9 mouse cellular contexts compared by ENCODE assay signal in the genomic region with DNA sequence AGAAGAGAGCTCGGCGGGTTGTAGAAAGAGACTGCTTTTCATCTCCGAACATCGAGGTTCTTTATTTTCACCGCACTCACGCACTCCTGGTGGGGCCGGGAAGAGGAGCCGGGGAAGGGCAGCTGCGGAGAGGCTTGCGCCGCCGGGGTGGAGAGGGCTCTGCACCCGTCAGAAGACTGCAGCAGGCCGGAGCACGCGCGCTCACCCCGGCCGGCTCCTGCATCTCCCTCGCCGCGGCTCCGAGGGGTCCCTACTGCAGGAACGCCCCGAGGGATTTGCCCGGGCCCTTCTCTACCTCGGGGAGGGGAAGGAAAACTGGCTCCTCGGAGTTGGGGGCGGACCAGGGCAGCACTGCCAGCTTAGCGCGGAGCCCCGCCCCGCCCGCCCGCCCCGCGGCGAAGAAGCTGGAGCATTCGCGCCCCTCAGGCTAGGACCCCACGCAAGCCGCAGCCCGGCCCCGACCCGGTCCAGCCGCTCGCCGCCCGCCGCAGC. TPM values are rescaled to one million over a fixed set of nuclear protein-coding genes. Genes with fewer than 3 reads are reported as not detected.
A peak's percentile ranks its signal among the peaks of the same experiment; 100 is the strongest.
DNase-seq lines count a peak whose midpoint lies in the region; ATAC-seq and TF ChIP-seq lines count a peak whose summit lies in the region.
"Had no signal": no experiment of that assay in that cellular context is flagged by ENCODE, and none has a peak within 500 bp of the region (broad histone marks: within the 10 kb centered on the region; RNA-seq: fewer than 3 reads in every experiment).

No protein-coding gene starts in this region.

- ATAC-seq in cerebellum, adult (ENCODE audit: insufficient number of reproducible peaks, low FRiP score, low TSS enrichment): no peak
- ATAC-seq in hindbrain, embryonic 16.5 days: no peak
- ATAC-seq in liver, embryonic 15.5 days (ENCODE audit: insufficient read depth): no peak
- ATAC-seq in stomach, postnatal 0 days (ENCODE audit: low FRiP score, low TSS enrichment): no peak

- H3K4me1 ChIP-seq in testis, adult 2 months (ENCODE audit: control insufficient read depth, insufficient read depth, low read length): peaks cover 38% of the 10 kb centered on the region
- peaks cover 37% of the 10 kb centered on the region for H3K4me1 ChIP-seq in hindbrain, embryonic 16.5 days (ENCODE audit: control insufficient read depth, insufficient read depth, low read depth, low read length)
- H3K4me1 ChIP-seq in liver, embryonic 15.5 days (replicated peaks): peaks cover 23% of the 10 kb centered on the region
- H3K4me1 ChIP-seq in stomach, postnatal 0 days (replicated peaks; ENCODE audit: control insufficient read depth, insufficient read depth): peaks cover 8% of the 10 kb centered on the region; the same call in 1 of the 2 replicates

- H3K27me3 ChIP-seq in testis, adult 2 months (ENCODE audit: control insufficient read depth, insufficient read depth, low read length): no peaks in the 10 kb centered on the region; the same call in 1 of the 2 replicates
- 0 out of 2 replicates have a peak, but pooled peaks cover 4% of the 10 kb centered on the region for H3K27me3 ChIP-seq in hindbrain, embryonic 16.5 days (replicated peaks; ENCODE audit: control insufficient read depth, insufficient read depth, low read length)
- H3K27me3 ChIP-seq in liver, embryonic 15.5 days: peaks cover 92% of the 10 kb centered on the region
- peaks cover 40% of the 10 kb centered on the region; the same call in 1 of the 2 replicates for H3K27me3 ChIP-seq in stomach, postnatal 0 days (ENCODE audit: control insufficient read depth, insufficient read depth, low read length)

- no peak overlapping the region for H3K27ac ChIP-seq in testis, adult 2 months (ENCODE audit: control insufficient read depth, insufficient read depth, low read depth, low read length)
- H3K27ac ChIP-seq in hindbrain, embryonic 16.5 days (ENCODE audit: low read depth, low read length): peak overlapping the region; percentile 98
- no peak overlapping the region for H3K27ac ChIP-seq in liver, embryonic 15.5 days (replicated peaks)
- H3K27ac ChIP-seq in stomach, postnatal 0 days (replicated peaks): no peak overlapping the region

- no peak for TF ChIP-seq POLR2A in testis, adult 2 months (IDR thresholded peaks at IDR 0.05; ENCODE audit: control insufficient read depth, low read depth, low read length)

- DNase-seq in cerebellum, adult 11-12 months: peak; percentile 77
- no peak for DNase-seq in testis, postnatal 14 days (ENCODE audit: low spot score)
- no peak for DNase-seq in stomach, postnatal 0 days (ENCODE audit: low spot score)
- no peak for DNase-seq in gastrocnemius, postnatal 10 days

- peak overlapping the region; percentile 73 for H3K4me3 ChIP-seq in testis, adult 2 months (ENCODE audit: control insufficient read depth, low read depth, low read length)
- H3K4me3 ChIP-seq in hindbrain, embryonic 16.5 days (ENCODE audit: low read length): peak overlapping the region; percentile 77
- H3K4me3 ChIP-seq in liver, embryonic 15.5 days (replicated peaks): peak overlapping the region; percentile 38
- H3K4me3 ChIP-seq in stomach, postnatal 0 days (ENCODE audit: low read depth, low read length): peak overlapping the region; percentile 40
- H3K4me3 ChIP-seq: erythroblast, embryonic 14.5 days had no signal

- TF ChIP-seq CTCF in testis, adult 2 months (IDR thresholded peaks at IDR 0.05; ENCODE audit: control insufficient read depth, insufficient read depth, insufficient replicate concordance, low read depth, low read length): no peak
- no peak for TF ChIP-seq CTCF in stomach, postnatal 0 days (IDR thresholded peaks at IDR 0.05; ENCODE audit: low read depth)

- no peaks in the 10 kb centered on the region for H3K9me3 ChIP-seq in hindbrain, embryonic 16.5 days (ENCODE audit: control insufficient read depth, low read length)
- H3K9me3 ChIP-seq in liver, embryonic 15.5 days (replicated peaks): no peaks in the 10 kb centered on the region
- no peaks in the 10 kb centered on the region for H3K9me3 ChIP-seq in stomach, postnatal 0 days (ENCODE audit: control insufficient read depth, low read length)

- under 1% methylated on average over 42 of the region's 50 CpGs for WGBS in hindbrain, embryonic 16.5 days
- WGBS in liver, embryonic 15.5 days (ENCODE audit: insufficient replicate concordance): 1% methylated on average over 49 of the region's 50 CpGs
- 0% methylated on average over 37 of the region's 50 CpGs for WGBS in stomach, postnatal 0 days

- no peaks in the 10 kb centered on the region for H3K36me3 ChIP-seq in testis, adult 2 months (ENCODE audit: control insufficient read depth, insufficient read depth, low read length)
- no peaks in the 10 kb centered on the region for H3K36me3 ChIP-seq in hindbrain, embryonic 16.5 days (ENCODE audit: control insufficient read depth, insufficient read depth, low read length)
- no peaks in the 10 kb centered on the region for H3K36me3 ChIP-seq in liver, embryonic 15.5 days (replicated peaks)
- no peaks in the 10 kb centered on the region for H3K36me3 ChIP-seq in stomach, postnatal 0 days (ENCODE audit: control insufficient read depth, insufficient read depth, low read length)

- peak overlapping the region; percentile 61 for H3K4me2 ChIP-seq in hindbrain, embryonic 16.5 days (ENCODE audit: low read length)
- peak overlapping the region; percentile 54 for H3K4me2 ChIP-seq in liver, embryonic 15.5 days
- peak overlapping the region; percentile 71 for H3K4me2 ChIP-seq in stomach, postnatal 0 days (replicated peaks; ENCODE audit: low read depth)

- peak overlapping the region; percentile 96 for H3K9ac ChIP-seq in hindbrain, embryonic 16.5 days (ENCODE audit: low read depth, low read length)
- no peak overlapping the region for H3K9ac ChIP-seq in liver, embryonic 15.5 days
- H3K9ac ChIP-seq in stomach, postnatal 0 days (ENCODE audit: low read length): no peak overlapping the region

- TF ChIP-seq EP300 in stomach, postnatal 0 days (optimal IDR thresholded peaks at IDR 0.05): no peak

RNA-seq across cellular contexts. Expression of a gene that starts 27.2 kb away (rescaled TPM):
- 22.5 TPM in 2 replicates for polyA plus RNA-seq in testis, adult 2 months (2012; rRNA removed)
- polyA plus RNA-seq in hindbrain, embryonic 16.5 days (2015; fragmentation: Nextera tagmentation; extraction: Ambion mirVana): 12.0 and 33.7 TPM in 2 replicates
- 21.6 and 22.0 TPM in 2 replicates for polyA plus RNA-seq in liver, embryonic 15.5 days (2015; fragmentation: Nextera tagmentation; extraction: Ambion mirVana)
- polyA plus RNA-seq in stomach, postnatal 0 days (2015; fragmentation: Nextera tagmentation; extraction: Ambion mirVana): 26.2 and 27.6 TPM in 2 replicates
- 10 to 100 TPM; 34.3 to 38.9 TPM for total RNA-seq in gastrocnemius, postnatal 10 days (2021)

RNA-seq across cellular contexts. Expression of a gene that starts 35.2 kb away (rescaled TPM):
- polyA plus RNA-seq in testis, adult 2 months (2012; rRNA removed): not detected in 2 replicates
- 0.13 and 0.26 TPM in 2 replicates for polyA plus RNA-seq in hindbrain, embryonic 16.5 days (2015; fragmentation: Nextera tagmentation; extraction: Ambion mirVana)
- polyA plus RNA-seq in liver, embryonic 15.5 days (2015; fragmentation: Nextera tagmentation; extraction: Ambion mirVana): not detected in 2 replicates
- 0.06 and 0.11 TPM in 2 replicates for polyA plus RNA-seq in stomach, postnatal 0 days (2015; fragmentation: Nextera tagmentation; extraction: Ambion mirVana)
- total RNA-seq in gastrocnemius, postnatal 10 days (2021): not detected
- polyA plus RNA-seq: erythroblast, embryonic 14.5 days had no signal
